Mouse (Mus musculus) forebrain, embryonic 15.5 days (tissue): ENCODE measurements around the gene Aif1. TPM values are rescaled to one million over a fixed set of nuclear protein-coding genes. Genes with fewer than 3 reads are reported as not detected.
"Not testable (repeated sequence)": the region's sequence is repeated elsewhere in the genome, so short reads cannot be mapped to it uniquely, and the experiment has no call there.

Experiments
- ATAC-seq: fragments of 200-750 bp; cut with Nextera tagmentation; replicated peaks from 2 replicates; pipeline ENCODE4 v1.8.0; 2017; ENCODE audit warnings: mild to moderate bottlenecking, moderate TSS enrichment, moderate library complexity
- H3K27ac ChIP-seq: fragments of 300-500 bp; sonication (generic); replicated peaks from 2 replicates; pipeline ENCODE4 v1.5.1; 2015; ENCODE audit warnings: mild to moderate bottlenecking, inconsistent platforms
- H3K27me3 ChIP-seq: fragments of 300-500 bp; sonication (generic); 2 replicates; pipeline ENCODE4 v1.6.1; 2015; ENCODE audit warnings: inconsistent platforms
- H3K36me3 ChIP-seq: fragments of 300-500 bp; sonication (generic); 2 replicates; pipeline ENCODE4 v1.6.1; 2015; ENCODE audit warnings: mild to moderate bottlenecking, inconsistent platforms
- H3K4me1 ChIP-seq: fragments of 300-500 bp; sonication (generic); 2 replicates; pipeline ENCODE4 v1.6.1; 2015; ENCODE audit warnings: inconsistent platforms
- H3K4me2 ChIP-seq: fragments of 300-500 bp; sonication (generic); replicated peaks from 2 replicates; pipeline ENCODE4 v1.6.1; 2015; ENCODE audit warnings: mild to moderate bottlenecking, inconsistent platforms
- H3K4me3 ChIP-seq: fragments of 300-500 bp; sonication (generic); 2 replicates; pipeline ENCODE4 v1.5.1; 2015; ENCODE audit warnings: mild to moderate bottlenecking, inconsistent platforms
- H3K9ac ChIP-seq: fragments of 300-500 bp; sonication (generic); replicated peaks from 2 replicates; pipeline ENCODE4 v1.6.1; 2015; ENCODE audit warnings: mild to moderate bottlenecking, inconsistent platforms
- H3K9me3 ChIP-seq: fragments of 300-500 bp; sonication (generic); 2 replicates; pipeline ENCODE4 v1.6.1; 2016; ENCODE audit warnings: inconsistent platforms
- WGBS: fragments of 180-500 bp; shearing (Covaris S2); methylation state at CpG from one replicate; pipeline ENCODE4 v1.1.7; 2015; ENCODE audit warnings: mixed read lengths; 5-methylcytosine and 5-hydroxymethylcytosine counted together
- polyA plus RNA-seq: library from polyadenylated mRNA; unstranded; fragments of >200 nt; fragmentation: Nextera tagmentation; extraction: Ambion mirVana; gene quantifications from 2 replicates; pipeline ENCODE4 v1.2.1, GENCODE M21; 2015

Aif1 gene
- polyA plus RNA-seq, 1 experiment from 2014 or later, result 5.7 TPM

- WGBS, result 71% methylated on average over 3 of the region's 3 CpGs
- ATAC-seq, result no peak
- Histone ChIP-seq H3K9ac (no peak overlapping the region), H3K27ac (no peak overlapping the region), H3K4me2 (no peak overlapping the region), H3K36me3 (no peaks in the 10 kb centered on the region), H3K27me3 (no peaks in the 10 kb centered on the region), H3K4me1 (peaks cover 26% of the 10 kb centered on the region), H3K9me3 (no peaks in the 10 kb centered on the region), H3K4me3 (no peak overlapping the region)
These were observed 43.7 kb downstream of the Aif1 start for GRCm38 (mm10) chr17:35132174-35132560.

- Histone ChIP-seq H3K9ac (no peak within 1 kb of the TSS), H3K27me3 (no peaks in the 10 kb centered on the region), H3K4me1 (peaks cover 26% of the 10 kb centered on the region), H3K36me3 (no peaks in the 10 kb centered on the region), H3K4me2 (no peak within 1 kb of the TSS), H3K27ac (no peak within 1 kb of the TSS), H3K9me3 (no peaks in the 10 kb centered on the region), H3K4me3 (no peak within 1 kb of the TSS)
- ATAC-seq, result no peak
- WGBS, result 83% methylated on average over 15 of the region's 15 CpGs
These were observed 44.2 kb downstream of the Aif1 start, which contains the start of gene Apom for GRCm38 (mm10) chr17:35131500-35132173. Gene Apom, minus strand, starts transcription at chr17:35132050.

- Histone ChIP-seq H3K4me2 (no peak overlapping the region), H3K36me3 (no peaks in the 10 kb centered on the region), H3K4me3 (no peak overlapping the region), H3K4me1 (peaks cover 26% of the 10 kb centered on the region), H3K9me3 (no peaks in the 10 kb centered on the region), H3K27me3 (no peaks in the 10 kb centered on the region), H3K27ac (no peak overlapping the region), H3K9ac (no peak overlapping the region)
- WGBS, result 91% methylated on average over 8 of the region's 8 CpGs
- ATAC-seq, result no peak
These were observed 44.8 kb downstream of the Aif1 start for GRCm38 (mm10) chr17:35131038-35131437.

GRCm38 (mm10) chr17:35128996-35129395 lies 46.9 kb downstream of the Aif1 start:
- no peak overlapping the region for H3K4me2 ChIP-seq
- H3K9ac ChIP-seq, result no peak overlapping the region
- H3K36me3 ChIP-seq, result peaks cover 9% of the 10 kb centered on the region; the same call in 1 of the 2 replicates
- no peaks in the 10 kb centered on the region for H3K9me3 ChIP-seq
- H3K4me1 ChIP-seq, result peaks cover 33% of the 10 kb centered on the region
- H3K27ac ChIP-seq, result no peak overlapping the region
- no peak for ATAC-seq
- H3K4me3 ChIP-seq, result no peak overlapping the region
- 76% methylated on average over 11 of the region's 11 CpGs for WGBS
- H3K27me3 ChIP-seq, result no peaks in the 10 kb centered on the region

GRCm38 (mm10) chr17:35127017-35127416 lies 48.9 kb downstream of the Aif1 start:
- no peak for ATAC-seq
- whole genome bisulfite sequencing, result 79% methylated on average over 13 of the region's 13 CpGs
- Histone ChIP-seq H3K27me3 (no peaks in the 10 kb centered on the region), H3K36me3 (peaks cover 14% of the 10 kb centered on the region), H3K4me1 (peaks cover 39% of the 10 kb centered on the region), H3K4me2 (peak overlapping the region; percentile 83), H3K4me3 (peak overlapping the region; percentile 86), H3K27ac (no peak overlapping the region), H3K9me3 (no peaks in the 10 kb centered on the region), H3K9ac (peak overlapping the region; percentile 85; the same call in 1 of the 2 replicates)

- H3K9me3 ChIP-seq, result no peaks in the 10 kb centered on the region
- H3K4me1 ChIP-seq, result peaks cover 40% of the 10 kb centered on the region
- H3K4me2 ChIP-seq, result peak within 1 kb of the TSS; percentile 83
- H3K36me3 ChIP-seq, result peaks cover 14% of the 10 kb centered on the region
- peak within 1 kb of the TSS; percentile 85 for H3K9ac ChIP-seq
- no peaks in the 10 kb centered on the region for H3K27me3 ChIP-seq
- ATAC-seq, result peak; percentile 17; the same call in 1 of the 2 replicates
- H3K27ac ChIP-seq, result peak within 1 kb of the TSS; percentile 80
- H3K4me3 ChIP-seq, result peak within 1 kb of the TSS; percentile 86
- WGBS, result 0% methylated on average over 36 of the region's 36 CpGs
These were observed 49.7 kb downstream of the Aif1 start, which contains the start of gene D17H6S53E for GRCm38 (mm10) chr17:35126206-35126611. Gene D17H6S53E, plus strand, starts transcription at chr17:35126373.

- peak overlapping the region; percentile 83 for H3K4me2 ChIP-seq
- H3K27me3 ChIP-seq, result no peaks in the 10 kb centered on the region
- H3K9me3 ChIP-seq, result no peaks in the 10 kb centered on the region
- peaks cover 14% of the 10 kb centered on the region for H3K36me3 ChIP-seq
- peak overlapping the region; percentile 85 for H3K9ac ChIP-seq
- peaks cover 41% of the 10 kb centered on the region for H3K4me1 ChIP-seq
- 35% methylated on average over 6 of the region's 6 CpGs for WGBS
- peak overlapping the region; percentile 86 for H3K4me3 ChIP-seq
- peak overlapping the region; percentile 80; the same call in 1 of the 2 replicates for H3K27ac ChIP-seq
- no peak for ATAC-seq
These were observed 50.3 kb downstream of the Aif1 start for GRCm38 (mm10) chr17:35125578-35125977.

- WGBS, result 100% methylated on average over 1 of the region's 1 CpGs
- peaks cover 46% of the 10 kb centered on the region for H3K4me1 ChIP-seq
- H3K4me2 ChIP-seq, result no peak overlapping the region
These were observed 50.8 kb downstream of the Aif1 start for GRCm38 (mm10) chr17:35125081-35125480.

GRCm38 (mm10) chr17:35124261-35124896 lies 51.5 kb downstream of the Aif1 start:
- not testable (repeated sequence) for H3K4me2 ChIP-seq, H3K4me3 ChIP-seq, H3K27ac ChIP-seq, ATAC-seq, H3K27me3 ChIP-seq, H3K9ac ChIP-seq, H3K9me3 ChIP-seq
- H3K4me1 ChIP-seq, result peaks cover 52% of the 10 kb centered on the region
- peaks cover 14% of the 10 kb centered on the region for H3K36me3 ChIP-seq
- 88% methylated on average over 12 of the region's 12 CpGs for WGBS

More at GRCm38 (mm10) chr17:35125081-35125480, 50.8 kb downstream of the Aif1 start:
- no peaks in the 10 kb centered on the region for H3K27me3 ChIP-seq
- H3K9me3 ChIP-seq, result no peaks in the 10 kb centered on the region
- H3K4me3 ChIP-seq, result no peak overlapping the region
- H3K27ac ChIP-seq, result no peak overlapping the region
- no peak overlapping the region for H3K9ac ChIP-seq
- ATAC-seq, result no peak
- peaks cover 14% of the 10 kb centered on the region for H3K36me3 ChIP-seq

- not testable (repeated sequence) for H3K27me3 ChIP-seq, H3K9me3 ChIP-seq, ATAC-seq, H3K4me3 ChIP-seq, H3K9ac ChIP-seq, H3K27ac ChIP-seq, H3K4me2 ChIP-seq
- Histone ChIP-seq H3K4me1 (peaks cover 49% of the 10 kb centered on the region), H3K36me3 (peaks cover 21% of the 10 kb centered on the region)
- 93% methylated on average over 9 of the region's 9 CpGs for WGBS
These were observed 52.6 kb downstream of the Aif1 start for GRCm38 (mm10) chr17:35123287-35123686.

GRCm38 (mm10) chr17:35121871-35122303 lies 54.0 kb downstream of the Aif1 start, which contains the start of gene Csnk2b:
Gene Csnk2b, minus strand, starts transcription at chr17:35122053.
- H3K9ac ChIP-seq, result peak within 1 kb of the TSS; percentile 98
- peak within 1 kb of the TSS; percentile 94 for H3K27ac ChIP-seq
- H3K4me1 ChIP-seq, result peaks cover 40% of the 10 kb centered on the region
- under 1% methylated on average over 19 of the region's 19 CpGs for WGBS
- no peaks in the 10 kb centered on the region for H3K9me3 ChIP-seq
- peak within 1 kb of the TSS; percentile 94 for H3K4me3 ChIP-seq
- peak; percentile 24; the same call in 1 of the 2 replicates for ATAC-seq
- H3K4me2 ChIP-seq, result peak within 1 kb of the TSS; percentile 93
- no peaks in the 10 kb centered on the region for H3K27me3 ChIP-seq
- peaks cover 32% of the 10 kb centered on the region for H3K36me3 ChIP-seq

- H3K27me3 ChIP-seq, result no peaks in the 10 kb centered on the region
- H3K4me2 ChIP-seq, result peak within 1 kb of the TSS; percentile 93
- peaks cover 36% of the 10 kb centered on the region for H3K36me3 ChIP-seq
- WGBS, result under 1% methylated on average over 50 of the region's 50 CpGs
- H3K4me1 ChIP-seq, result peaks cover 34% of the 10 kb centered on the region
- no peaks in the 10 kb centered on the region for H3K9me3 ChIP-seq
- H3K27ac ChIP-seq, result peak within 1 kb of the TSS; percentile 94
- peak within 1 kb of the TSS; percentile 94 for H3K4me3 ChIP-seq
- H3K9ac ChIP-seq, result peak within 1 kb of the TSS; percentile 98
- peak; percentile 96 for ATAC-seq
These were observed 54.6 kb downstream of the Aif1 start, which contains the start of gene Gpank1 for GRCm38 (mm10) chr17:35121143-35121799. Gene Gpank1, plus strand, starts transcription at chr17:35121455.
